Mouse (Mus musculus) neural tube, embryonic 11.5 days (tissue): ENCODE data around the gene Sec22a. TPM values are rescaled to one million over a fixed set of nuclear protein-coding genes. Genes with fewer than 3 reads are reported as not detected.
A peak's percentile ranks its signal among the peaks of the same experiment; 100 is the strongest.

Experiments used
- ATAC-seq: fragments of 200-750 bp; cut with Nextera tagmentation; 2 replicates; pipeline ENCODE4 v1.8.0; 2017; ENCODE audit warnings: moderate number of reproducible peaks, mild to moderate bottlenecking, moderate TSS enrichment, moderate library complexity; ENCODE audit not compliant: insufficient read depth, low FRiP score, low TSS enrichment
- DNase-seq: peaks from one replicate; pipeline ENCODE4 v3.0.0-alpha.2; 2015; ENCODE audit warnings: low spot score
- H3K27ac ChIP-seq: fragments of 300-500 bp; sonication (generic); 2 replicates; pipeline ENCODE4 v1.5.1; 2014; ENCODE audit warnings: low read depth, mild to moderate bottlenecking, low read length
- H3K27me3 ChIP-seq: fragments of 300-500 bp; sonication (generic); 2 replicates; pipeline ENCODE4 v1.6.1; 2014; ENCODE audit warnings: mild to moderate bottlenecking, low read length, mixed read lengths; ENCODE audit not compliant: control insufficient read depth, insufficient read depth
- H3K36me3 ChIP-seq: fragments of 300-500 bp; sonication (generic); 2 replicates; pipeline ENCODE4 v1.6.1; 2014; ENCODE audit warnings: mild to moderate bottlenecking, low read length, moderate library complexity, mixed read lengths; ENCODE audit not compliant: control insufficient read depth, insufficient read depth
- H3K4me1 ChIP-seq: fragments of 300-500 bp; sonication (generic); 2 replicates; pipeline ENCODE4 v1.6.1; 2014; ENCODE audit warnings: low read length, mixed read lengths; ENCODE audit not compliant: control insufficient read depth, insufficient read depth
- H3K4me2 ChIP-seq: fragments of 300-500 bp; sonication (generic); 2 replicates; pipeline ENCODE4 v1.6.1; 2014; ENCODE audit warnings: low read depth, mild to moderate bottlenecking, moderate library complexity
- H3K4me3 ChIP-seq: fragments of 300-500 bp; sonication (generic); 2 replicates; pipeline ENCODE4 v1.5.1; 2014; ENCODE audit warnings: low read depth, low read length
- H3K9ac ChIP-seq: fragments of 300-500 bp; sonication (generic); 2 replicates; pipeline ENCODE4 v1.6.1; 2014; ENCODE audit warnings: mild to moderate bottlenecking, low read length
- H3K9me3 ChIP-seq: fragments of 300-500 bp; sonication (generic); 2 replicates; pipeline ENCODE4 v1.6.1; 2016; ENCODE audit warnings: low read length; ENCODE audit not compliant: control insufficient read depth
- WGBS: fragments of 180-500 bp; shearing (Covaris S2); extraction: QIAGEN DNeasy Blood & Tissue Kit; methylation state at CpG from one replicate; pipeline ENCODE4 v1.1.7; 2014; 5-methylcytosine and 5-hydroxymethylcytosine counted together
- polyA plus RNA-seq: library from polyadenylated mRNA; unstranded; fragments of >200 nt; fragmentation: Nextera tagmentation; extraction: Ambion mirVana; gene quantifications from 2 replicates; pipeline ENCODE4 v1.2.1, GENCODE M21; 2014

Sec22a gene
- 33.2 and 35.3 TPM in 2 replicates for polyA plus RNA-seq

- under 1% methylated on average over 56 of the region's 67 CpGs for WGBS
- peak within 1 kb of the TSS; percentile 90 for H3K9ac ChIP-seq
- peak; percentile 99 for ATAC-seq
Measured at GRCm38 (mm10) chr16:35363150-35364062, at the start of gene Sec22a. Sec22a (minus strand) TSS chr16:35363918.

GRCm38 (mm10) chr16:35406706-35407105 lies 43.0 kb upstream of the Sec22a start:
- no peak for ATAC-seq
- no peak overlapping the region for H3K4me3 ChIP-seq
- no peak for DNase-seq
- H3K9ac ChIP-seq: no peak overlapping the region
- H3K9me3 ChIP-seq: no peaks in the 10 kb centered on the region
- H3K27me3 ChIP-seq: no peaks in the 10 kb centered on the region
- H3K4me1 ChIP-seq: no peaks in the 10 kb centered on the region
- H3K27ac ChIP-seq: no peak overlapping the region
- no peak overlapping the region for H3K4me2 ChIP-seq
- H3K36me3 ChIP-seq: no peaks in the 10 kb centered on the region
- WGBS: 27% methylated on average over 4 of the region's 4 CpGs

More at GRCm38 (mm10) chr16:35363150-35364062, at the start of gene Sec22a:
- peak within 1 kb of the TSS; percentile 81 for H3K4me2 ChIP-seq
- peak; percentile 98 for DNase-seq
- no peaks in the 10 kb centered on the region for H3K9me3 ChIP-seq
- H3K27ac ChIP-seq: no peak within 1 kb of the TSS
- peaks cover 5% of the 10 kb centered on the region; the same call in 1 of the 2 replicates for H3K4me1 ChIP-seq
- H3K36me3 ChIP-seq: no peaks in the 10 kb centered on the region
- no peaks in the 10 kb centered on the region for H3K27me3 ChIP-seq
- H3K4me3 ChIP-seq: peak within 1 kb of the TSS; percentile 81

GRCm38 (mm10) chr16:35406166-35406565 lies 42.4 kb upstream of the Sec22a start:
- WGBS: 82% methylated on average over 4 of the region's 4 CpGs
- no peaks in the 10 kb centered on the region for H3K4me1 ChIP-seq
- no peaks in the 10 kb centered on the region for H3K27me3 ChIP-seq
- H3K9me3 ChIP-seq: no peaks in the 10 kb centered on the region
- H3K27ac ChIP-seq: no peak overlapping the region
- no peak overlapping the region for H3K9ac ChIP-seq
- no peak overlapping the region for H3K4me2 ChIP-seq
- DNase-seq: no peak
- H3K36me3 ChIP-seq: no peaks in the 10 kb centered on the region
- H3K4me3 ChIP-seq: no peak overlapping the region
- no peak for ATAC-seq

GRCm38 (mm10) chr16:35405348-35406080 lies 41.8 kb upstream of the Sec22a start:
- Histone ChIP-seq H3K4me3 (no peak overlapping the region), H3K9me3 (no peaks in the 10 kb centered on the region), H3K4me1 (no peaks in the 10 kb centered on the region), H3K4me2 (no peak overlapping the region), H3K27ac (no peak overlapping the region), H3K36me3 (no peaks in the 10 kb centered on the region), H3K27me3 (no peaks in the 10 kb centered on the region), H3K9ac (no peak overlapping the region)
- DNase-seq (no peak), ATAC-seq (no peak)
- WGBS: 95% methylated on average over 14 of the region's 14 CpGs

GRCm38 (mm10) chr16:35404864-35405263 lies 41.1 kb upstream of the Sec22a start:
- no peaks in the 10 kb centered on the region for H3K4me1 ChIP-seq
- ATAC-seq: no peak
- no peak overlapping the region for H3K4me2 ChIP-seq
- H3K9ac ChIP-seq: no peak overlapping the region
- no peaks in the 10 kb centered on the region for H3K36me3 ChIP-seq
- no peak overlapping the region for H3K27ac ChIP-seq
- no peak for DNase-seq
- no peaks in the 10 kb centered on the region for H3K9me3 ChIP-seq
- 59% methylated on average over 5 of the region's 5 CpGs for WGBS
- H3K4me3 ChIP-seq: no peak overlapping the region
- H3K27me3 ChIP-seq: no peaks in the 10 kb centered on the region

GRCm38 (mm10) chr16:35403891-35404290 lies 40.2 kb upstream of the Sec22a start:
- no peak for ATAC-seq
- H3K4me2 ChIP-seq: no peak overlapping the region
- no peak overlapping the region for H3K9ac ChIP-seq
- H3K27me3 ChIP-seq: no peaks in the 10 kb centered on the region
- H3K4me1 ChIP-seq: no peaks in the 10 kb centered on the region
- WGBS: 83% methylated on average over 8 of the region's 8 CpGs
- no peaks in the 10 kb centered on the region for H3K9me3 ChIP-seq
- DNase-seq: no peak
- H3K27ac ChIP-seq: no peak overlapping the region
- no peaks in the 10 kb centered on the region for H3K36me3 ChIP-seq
- no peak overlapping the region for H3K4me3 ChIP-seq

- no peaks in the 10 kb centered on the region for H3K36me3 ChIP-seq
- no peaks in the 10 kb centered on the region for H3K27me3 ChIP-seq
- no peaks in the 10 kb centered on the region for H3K9me3 ChIP-seq
Measured at GRCm38 (mm10) chr16:35403356-35403755, 39.6 kb upstream of the Sec22a start.

GRCm38 (mm10) chr16:35392813-35393212 lies 29.1 kb upstream of the Sec22a start:
- no peak for ATAC-seq
- no peaks in the 10 kb centered on the region for H3K4me1 ChIP-seq
- no peak overlapping the region for H3K9ac ChIP-seq
- H3K4me2 ChIP-seq: no peak overlapping the region
- no peak for DNase-seq
- WGBS: 89% methylated on average over 8 of the region's 8 CpGs
- H3K9me3 ChIP-seq: no peaks in the 10 kb centered on the region
- peaks cover 4% of the 10 kb centered on the region; the same call in 1 of the 2 replicates for H3K36me3 ChIP-seq
- H3K27me3 ChIP-seq: no peaks in the 10 kb centered on the region
- no peak overlapping the region for H3K27ac ChIP-seq
- H3K4me3 ChIP-seq: no peak overlapping the region

More at GRCm38 (mm10) chr16:35403356-35403755, 39.6 kb upstream of the Sec22a start:
- H3K27ac ChIP-seq: no peak overlapping the region
- WGBS: 96% methylated on average over 9 of the region's 9 CpGs
- DNase-seq (no peak), ATAC-seq (no peak)
- no peak overlapping the region for H3K4me3 ChIP-seq
- H3K9ac ChIP-seq: no peak overlapping the region
- H3K4me2 ChIP-seq: no peak overlapping the region
- H3K4me1 ChIP-seq: no peaks in the 10 kb centered on the region
